Mouse (Mus musculus) liver, embryonic 15.5 days (tissue): ENCODE results near the gene Nup88. TPM values are rescaled to one million over a fixed set of nuclear protein-coding genes. Genes with fewer than 3 reads are reported as not detected.

Source experiments
- ATAC-seq: fragments of 200-750 bp; cut with Nextera tagmentation; 2 replicates; pipeline ENCODE4 v1.8.0; 2017; ENCODE audit warnings: moderate number of reproducible peaks, mild to moderate bottlenecking, moderate library complexity; ENCODE audit not compliant: insufficient read depth
- H3K27ac ChIP-seq: fragments of 300-500 bp; sonication (generic); replicated peaks from 2 replicates; pipeline ENCODE4 v1.5.1; 2015; ENCODE audit warnings: mild to moderate bottlenecking, inconsistent platforms
- H3K27me3 ChIP-seq: fragments of 300-500 bp; sonication (generic); 2 replicates; pipeline ENCODE4 v1.6.1; 2015; ENCODE audit warnings: mild to moderate bottlenecking, inconsistent platforms
- H3K36me3 ChIP-seq: fragments of 300-500 bp; sonication (generic); replicated peaks from 2 replicates; pipeline ENCODE4 v1.6.1; 2015; ENCODE audit warnings: moderate library complexity, mild to moderate bottlenecking, inconsistent platforms
- H3K4me1 ChIP-seq: fragments of 300-500 bp; sonication (generic); replicated peaks from 2 replicates; pipeline ENCODE4 v1.6.1; 2015; ENCODE audit warnings: inconsistent platforms
- H3K4me2 ChIP-seq: fragments of 300-500 bp; sonication (generic); 2 replicates; pipeline ENCODE4 v1.6.1; 2015; ENCODE audit warnings: moderate library complexity, mild to moderate bottlenecking, inconsistent platforms
- H3K4me3 ChIP-seq: fragments of 300-500 bp; sonication (generic); replicated peaks from 2 replicates; pipeline ENCODE4 v1.5.1; 2015; ENCODE audit warnings: mild to moderate bottlenecking, inconsistent platforms
- H3K9ac ChIP-seq: fragments of 300-500 bp; sonication (generic); 2 replicates; pipeline ENCODE4 v1.6.1; 2015; ENCODE audit warnings: moderate library complexity, mild to moderate bottlenecking, inconsistent platforms
- H3K9me3 ChIP-seq: fragments of 300-500 bp; sonication (generic); replicated peaks from 2 replicates; pipeline ENCODE4 v1.6.1; 2016; ENCODE audit warnings: inconsistent platforms
- WGBS: fragments of 180-500 bp; shearing (Covaris S2); methylation state at CpG from one replicate; pipeline ENCODE4 v1.1.7; 2015; ENCODE audit warnings: mixed read lengths; ENCODE audit not compliant: insufficient replicate concordance; 5-methylcytosine and 5-hydroxymethylcytosine counted together
- polyA plus RNA-seq: library from polyadenylated mRNA; unstranded; fragments of >200 nt; fragmentation: Nextera tagmentation; extraction: Ambion mirVana; gene quantifications from 2 replicates; pipeline ENCODE4 v1.2.1, GENCODE M21; 2015

The Nup88 gene
- polyA plus RNA-seq, 1 experiment from 2014 or later: 58.9 TPM

GRCm38 (mm10) chr11:70969271-70969794, 440 bp downstream of the Nup88 start:
- Histone ChIP-seq H3K27ac (peak overlapping the region; percentile 98), H3K4me1 (peaks cover 53% of the 10 kb centered on the region), H3K9ac (peak overlapping the region; percentile 86), H3K27me3 (no peaks in the 10 kb centered on the region), H3K4me3 (peak overlapping the region; percentile 94), H3K36me3 (peaks cover 52% of the 10 kb centered on the region), H3K4me2 (peak overlapping the region; percentile 82), H3K9me3 (no peaks in the 10 kb centered on the region)
- WGBS: under 1% methylated on average over 25 of the region's 25 CpGs
- no peak for ATAC-seq

- WGBS: 81% methylated on average over 4 of the region's 4 CpGs
- H3K4me1 ChIP-seq: peaks cover 37% of the 10 kb centered on the region
- peaks cover 72% of the 10 kb centered on the region for H3K36me3 ChIP-seq
- H3K9me3 ChIP-seq: no peaks in the 10 kb centered on the region
- no peaks in the 10 kb centered on the region for H3K27me3 ChIP-seq
- no peak overlapping the region for H3K27ac ChIP-seq
- H3K9ac ChIP-seq: no peak overlapping the region
- no peak overlapping the region for H3K4me3 ChIP-seq
- no peak overlapping the region for H3K4me2 ChIP-seq
- ATAC-seq: 0 out of 2 replicates have a peak, but pooled peaks have one; percentile 16
Observed at GRCm38 (mm10) chr11:70964222-70964907, 5.4 kb downstream of the Nup88 start.

- no peaks in the 10 kb centered on the region for H3K27me3 ChIP-seq
- H3K36me3 ChIP-seq: peaks cover 96% of the 10 kb centered on the region
- no peaks in the 10 kb centered on the region for H3K9me3 ChIP-seq
- H3K4me1 ChIP-seq: peaks cover 19% of the 10 kb centered on the region
- 49% methylated on average over 5 of the region's 5 CpGs for WGBS
- H3K4me3 ChIP-seq: no peak overlapping the region
- no peak for ATAC-seq
- H3K4me2 ChIP-seq: no peak overlapping the region
- no peak overlapping the region for H3K27ac ChIP-seq
- no peak overlapping the region for H3K9ac ChIP-seq
Observed at GRCm38 (mm10) chr11:70960786-70961554, 8.8 kb downstream of the Nup88 start.

GRCm38 (mm10) chr11:70954711-70955110, 15.1 kb downstream of the Nup88 start:
- ATAC-seq: no peak
- H3K27ac ChIP-seq: no peak overlapping the region
- 82% methylated on average over 4 of the region's 4 CpGs for WGBS

GRCm38 (mm10) chr11:70944935-70945817, 24.6 kb downstream of the Nup88 start:
- Histone ChIP-seq H3K36me3 (peaks cover 96% of the 10 kb centered on the region), H3K4me2 (no peak overlapping the region), H3K27ac (no peak overlapping the region), H3K4me1 (no peaks in the 10 kb centered on the region), H3K27me3 (no peaks in the 10 kb centered on the region), H3K9ac (no peak overlapping the region), H3K4me3 (no peak overlapping the region), H3K9me3 (no peaks in the 10 kb centered on the region)
- 74% methylated on average over 4 of the region's 4 CpGs for WGBS
- ATAC-seq: no peak

More at GRCm38 (mm10) chr11:70954711-70955110, 15.1 kb downstream of the Nup88 start:
- peaks cover 94% of the 10 kb centered on the region for H3K36me3 ChIP-seq
- no peak overlapping the region for H3K4me3 ChIP-seq
- no peaks in the 10 kb centered on the region for H3K4me1 ChIP-seq
- H3K9me3 ChIP-seq: no peaks in the 10 kb centered on the region
- no peak overlapping the region for H3K9ac ChIP-seq
- H3K4me2 ChIP-seq: no peak overlapping the region
- no peaks in the 10 kb centered on the region for H3K27me3 ChIP-seq

- no peak overlapping the region for H3K9ac ChIP-seq
- no peaks in the 10 kb centered on the region for H3K9me3 ChIP-seq
- H3K4me3 ChIP-seq: no peak overlapping the region
- 89% methylated on average over 7 of the region's 7 CpGs for WGBS
- peaks cover 95% of the 10 kb centered on the region for H3K36me3 ChIP-seq
- H3K27ac ChIP-seq: no peak overlapping the region
- no peak overlapping the region for H3K4me2 ChIP-seq
- no peaks in the 10 kb centered on the region for H3K4me1 ChIP-seq
- H3K27me3 ChIP-seq: no peaks in the 10 kb centered on the region
- ATAC-seq: no peak
Observed at GRCm38 (mm10) chr11:70943651-70944050, 26.1 kb downstream of the Nup88 start.

- Histone ChIP-seq H3K4me1 (no peaks in the 10 kb centered on the region), H3K9ac (no peak overlapping the region), H3K27ac (no peak overlapping the region), H3K27me3 (no peaks in the 10 kb centered on the region), H3K4me2 (no peak overlapping the region), H3K9me3 (no peaks in the 10 kb centered on the region), H3K4me3 (no peak overlapping the region), H3K36me3 (peaks cover 95% of the 10 kb centered on the region)
- 86% methylated on average over 1 of the region's 1 CpGs for WGBS
- no peak for ATAC-seq
Observed at GRCm38 (mm10) chr11:70942596-70942995, 27.2 kb downstream of the Nup88 start.

GRCm38 (mm10) chr11:70935316-70935715, 34.5 kb downstream of the Nup88 start:
- Histone ChIP-seq H3K27me3 (no peaks in the 10 kb centered on the region), H3K9ac (no peak overlapping the region), H3K9me3 (no peaks in the 10 kb centered on the region), H3K4me3 (no peak overlapping the region), H3K4me2 (no peak overlapping the region), H3K4me1 (no peaks in the 10 kb centered on the region), H3K36me3 (peaks cover 68% of the 10 kb centered on the region), H3K27ac (no peak overlapping the region)
- ATAC-seq: no peak
- 81% methylated on average over 7 of the region's 7 CpGs for WGBS

- Histone ChIP-seq H3K9ac (no peak overlapping the region), H3K4me2 (no peak overlapping the region), H3K9me3 (no peaks in the 10 kb centered on the region), H3K4me1 (no peaks in the 10 kb centered on the region), H3K27me3 (no peaks in the 10 kb centered on the region), H3K36me3 (peaks cover 45% of the 10 kb centered on the region), H3K4me3 (no peak overlapping the region), H3K27ac (no peak overlapping the region)
- WGBS: 81% methylated on average over 5 of the region's 5 CpGs
- ATAC-seq: no peak
Observed at GRCm38 (mm10) chr11:70931461-70931860, 38.3 kb downstream of the Nup88 start.

GRCm38 (mm10) chr11:70919524-70919923, 50.2 kb downstream of the Nup88 start:
- H3K36me3 ChIP-seq: peaks cover 72% of the 10 kb centered on the region
- WGBS: 86% methylated on average over 4 of the region's 4 CpGs
- H3K27me3 ChIP-seq: no peaks in the 10 kb centered on the region

More at GRCm38 (mm10) chr11:70919524-70919923, 50.2 kb downstream of the Nup88 start:
- Histone ChIP-seq H3K9ac (no peak overlapping the region), H3K4me2 (no peak overlapping the region), H3K27ac (no peak overlapping the region), H3K4me1 (no peaks in the 10 kb centered on the region), H3K4me3 (no peak overlapping the region), H3K9me3 (no peaks in the 10 kb centered on the region)
- no peak for ATAC-seq
